Mouse (Mus musculus): ENCODE measurements around the gene P4htm. TPM values are rescaled to one million over a fixed set of nuclear protein-coding genes. Genes with fewer than 3 reads are reported as not detected.

Gene P4htm
- 7.3 and 9.2 TPM in 2 replicates for polyA plus RNA-seq (2015; fragmentation: Nextera tagmentation; extraction: Ambion mirVana)

DNA sequence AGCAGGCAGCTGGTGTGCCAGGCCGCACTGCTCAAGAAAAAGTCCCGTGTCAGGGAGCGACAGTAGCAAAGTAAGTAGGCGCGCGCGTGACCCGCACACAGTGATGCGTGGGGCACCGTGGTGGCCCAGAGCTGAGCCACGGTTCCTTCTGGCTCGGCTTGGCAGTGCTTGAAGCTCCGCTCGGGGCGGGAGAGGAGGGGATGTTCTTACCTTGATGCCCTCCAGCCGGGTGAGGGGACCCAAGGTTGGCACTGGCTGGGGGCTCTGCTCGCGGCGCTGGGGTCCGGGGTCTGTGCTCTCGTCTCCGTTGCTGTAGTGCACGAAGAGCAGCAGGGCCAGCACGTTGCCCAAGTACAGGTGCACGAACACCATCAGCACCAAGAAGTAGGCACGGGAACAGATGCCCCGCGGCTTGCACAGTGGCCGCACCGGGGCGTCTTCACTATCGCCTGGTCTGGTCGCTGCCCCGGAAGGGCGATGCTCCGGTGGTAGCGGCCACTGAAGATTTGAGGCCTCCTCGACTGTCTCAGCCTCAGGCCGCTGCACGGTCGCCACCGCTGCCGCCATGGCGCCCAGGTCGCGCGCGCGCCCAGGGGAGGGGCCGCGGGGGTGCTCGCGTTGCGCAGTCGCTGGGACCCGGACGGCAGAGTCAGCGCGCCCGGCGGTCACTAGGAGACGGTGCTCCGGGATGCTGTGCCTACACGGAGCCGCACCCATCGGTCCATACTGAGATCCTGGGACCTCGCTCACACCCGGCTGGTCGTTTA is at the start of gene P4htm:
Gene P4htm, minus strand, starts transcription at position 670 of the 767 bp plus-strand sequence.

DNA sequence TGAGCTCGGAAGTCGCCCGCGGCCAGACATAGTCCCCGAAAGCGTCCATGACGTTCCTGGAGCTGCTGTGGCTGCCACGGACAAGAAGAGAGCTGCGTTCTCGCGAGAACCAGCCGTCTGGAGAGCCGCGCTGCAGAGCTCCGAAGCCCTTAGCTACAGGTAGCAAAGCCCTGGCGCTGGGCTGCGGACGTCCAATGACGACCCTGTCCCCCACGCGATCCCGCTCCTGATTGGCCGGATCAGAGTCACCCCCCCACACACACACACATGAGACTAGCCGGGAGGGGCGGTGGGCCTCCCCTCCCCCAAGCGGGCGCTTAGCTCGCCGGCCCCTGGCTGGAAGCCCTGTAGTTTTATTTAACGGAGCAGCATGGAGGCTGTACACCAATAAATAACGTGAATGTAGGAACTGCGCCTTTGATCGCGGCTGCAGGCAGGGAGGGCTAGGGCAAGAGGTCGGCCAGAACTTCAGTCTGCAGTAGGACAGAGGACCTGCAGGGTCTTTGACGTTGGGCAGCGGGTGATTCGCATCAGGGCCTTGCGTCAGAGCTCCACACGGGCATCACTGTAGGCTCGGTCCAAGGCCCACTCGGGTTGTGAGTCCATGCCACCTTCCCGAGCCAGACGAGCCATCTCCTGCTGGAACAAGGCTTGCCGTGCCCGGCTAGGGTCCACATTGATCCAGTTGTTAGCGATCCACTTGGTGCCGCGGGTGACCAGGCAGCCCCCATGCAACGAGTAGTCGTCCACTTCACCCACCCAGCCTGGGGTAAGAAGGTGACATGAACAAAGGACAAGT is 18.7 kb downstream of the P4htm start, which contains the start of gene Wdr6:
Gene Wdr6, minus strand, starts transcription at position 195 of the 799 bp plus-strand sequence.

DNA sequence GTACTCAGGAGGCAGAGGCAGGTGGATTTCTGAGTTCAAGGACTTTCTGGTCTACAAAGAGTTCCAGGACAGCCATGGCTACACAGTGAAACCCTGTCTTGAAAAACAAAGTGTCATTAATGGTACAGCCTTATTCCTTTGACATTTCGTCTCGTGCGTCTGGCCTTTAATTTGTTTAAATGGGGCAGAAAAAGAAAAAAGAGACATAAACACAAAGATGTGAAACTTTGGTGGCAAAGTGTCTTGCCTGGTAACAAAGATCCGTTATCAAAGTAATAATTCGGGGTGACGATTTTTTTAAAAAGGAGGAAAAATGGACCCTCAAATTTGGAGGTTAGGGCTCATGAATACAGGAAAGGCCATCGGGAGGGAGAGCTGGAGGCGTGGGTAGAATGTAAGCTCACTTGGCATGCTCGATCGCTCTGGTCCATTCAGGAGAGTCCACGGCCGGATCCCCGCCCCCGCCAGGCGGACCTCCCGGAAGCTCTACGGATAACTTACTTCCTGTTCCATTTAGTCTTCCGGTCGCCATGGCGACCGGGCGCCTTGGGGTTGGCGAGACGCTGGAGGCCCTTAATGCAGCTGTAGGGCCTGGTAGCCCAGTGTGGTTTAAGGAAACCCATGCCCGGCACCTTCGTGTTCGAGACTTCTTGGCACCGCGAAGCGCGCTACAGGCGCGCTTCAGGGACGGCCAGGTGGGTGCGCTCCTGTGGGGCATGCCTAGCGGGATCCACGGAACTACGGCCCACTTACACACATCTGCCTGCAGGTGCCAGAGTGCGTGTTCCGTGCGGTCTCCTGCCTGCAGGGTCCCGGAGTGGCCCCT is 27.9 kb downstream of the P4htm start, which contains the start of gene Dalrd3:
Gene Dalrd3, plus strand, starts transcription at position 506 of the 826 bp plus-strand sequence.

DNA sequence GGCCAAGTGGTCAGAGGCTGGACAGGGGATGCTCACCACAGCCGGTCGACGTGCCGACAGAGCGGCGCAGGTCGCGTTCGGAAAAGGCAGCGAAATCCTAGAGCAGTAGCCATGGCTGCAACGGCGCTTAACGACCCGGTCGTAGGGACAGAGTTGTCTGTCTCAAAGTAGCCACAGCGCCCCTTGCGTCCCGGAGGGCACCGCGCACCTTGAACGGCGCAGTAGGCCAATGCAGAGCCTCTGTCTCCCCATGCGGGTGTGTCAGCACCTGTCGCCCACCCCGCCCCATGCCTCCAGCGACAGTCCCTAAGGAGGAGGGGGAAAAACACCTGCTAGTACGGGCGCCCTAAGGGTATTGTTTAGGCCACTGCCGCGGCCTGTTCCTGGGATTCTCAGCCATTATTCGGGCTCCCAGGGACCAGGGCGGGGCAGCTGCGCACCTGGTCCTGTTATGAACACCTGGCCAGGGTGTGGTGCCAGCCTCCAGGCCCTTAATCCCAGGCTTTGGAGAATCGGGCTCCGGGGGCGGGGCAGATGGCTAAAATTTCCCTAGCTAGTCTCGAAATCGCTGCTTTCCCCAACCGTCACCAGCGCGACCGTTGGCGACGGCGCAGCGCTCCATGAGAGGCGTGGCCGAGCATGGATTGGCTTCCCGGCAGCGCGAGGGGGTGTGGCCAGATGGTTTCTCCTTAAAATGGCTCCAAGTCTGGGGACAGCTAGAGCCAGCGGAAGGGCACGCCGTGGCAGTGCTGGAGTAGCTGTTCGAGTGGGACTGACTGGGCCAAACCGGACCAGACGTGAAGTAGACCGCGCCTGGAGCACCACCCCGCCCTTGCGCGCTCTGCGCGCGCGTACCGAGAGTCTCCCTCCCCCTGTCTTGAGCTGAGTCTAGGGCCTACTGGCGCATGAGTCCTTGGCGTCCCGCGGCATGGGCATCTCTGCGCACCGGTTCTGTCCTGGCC is 30.4 kb downstream of the P4htm start, which contains the start of gene Ndufaf3:
Gene Ndufaf3, minus strand, starts transcription at position 620 of the 962 bp plus-strand sequence.

DNA sequence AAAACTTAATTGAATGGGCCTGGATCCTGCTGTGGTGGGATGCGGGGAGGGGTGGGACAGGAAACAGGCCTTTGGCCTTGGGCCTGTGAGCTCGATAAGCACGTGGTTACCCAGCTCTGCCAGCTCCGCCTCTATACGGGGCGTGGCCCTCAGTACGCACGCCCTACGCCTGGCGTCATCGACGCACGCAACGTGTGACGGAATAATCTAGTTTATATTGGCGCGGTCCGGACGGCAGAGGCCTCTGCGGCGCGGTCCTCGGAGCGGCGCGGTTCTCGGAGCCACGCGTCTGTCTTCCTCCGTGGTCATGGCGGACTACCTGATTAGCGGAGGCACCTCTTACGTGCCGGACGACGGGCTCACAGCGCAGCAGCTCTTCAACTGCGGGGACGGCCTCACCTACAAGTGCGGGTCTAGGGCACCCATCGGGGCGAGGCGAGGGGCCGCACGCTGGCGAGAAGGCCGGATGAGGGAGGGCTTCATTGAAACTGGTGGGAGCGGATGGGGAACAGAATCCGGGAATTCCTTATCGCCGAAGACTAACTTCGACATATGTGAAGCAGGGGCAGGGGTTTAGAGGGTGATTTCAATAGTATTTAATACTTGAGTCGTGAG is 37.1 kb downstream of the P4htm start, which contains the start of gene Impdh2:
Gene Impdh2, plus strand, starts transcription at position 60 of the 615 bp plus-strand sequence.

MicroRNAs encoded within 50 kb of the gene (microRNA counts, 519-probe panel; counts per million panel counts)
- microRNA mmu-miR-191 (3,760 counts per million, percentile 66 among the panel's probes with 10 or more counts), microRNA mmu-miR-425 (3,283 counts per million, percentile 53 among the panel's probes with 10 or more counts)

Small RNA genes lying within 50 kb of the gene (microRNA-seq; reads per million reads assigned to microRNA genes)
- gene Gm24083 (not detected), gene Mir191 (not detected), gene Mir425 (2,407 reads per million, percentile 82 among the genes with 10 or more reads in this experiment)

Other genes starting within 250 kb of the P4htm start
- gene Usp4, start 249.8 kb downstream of the P4htm start, polyA plus RNA-seq (2015; fragmentation: Nextera tagmentation; extraction: Ambion mirVana): 58.2 and 60.8 TPM in 2 replicates
- gene 1700102P08Rik, start 204.9 kb downstream of the P4htm start, polyA plus RNA-seq (2015; fragmentation: Nextera tagmentation; extraction: Ambion mirVana): 0.11 and 0.19 TPM in 2 replicates
- gene Ccdc36, start 169.2 kb downstream of the P4htm start, polyA plus RNA-seq (2015; fragmentation: Nextera tagmentation; extraction: Ambion mirVana): 0.29 and 0.34 TPM in 2 replicates
- not detected in 2 replicates for gene BC048562, start 161.2 kb downstream of the P4htm start, polyA plus RNA-seq (2015; fragmentation: Nextera tagmentation; extraction: Ambion mirVana)
- gene Ccdc71, start 137.1 kb downstream of the P4htm start, polyA plus RNA-seq (2015; fragmentation: Nextera tagmentation; extraction: Ambion mirVana): 34.8 and 36.1 TPM in 2 replicates
- 33.7 and 35.9 TPM in 2 replicates for gene Klhdc8b, start 136.1 kb downstream of the P4htm start, polyA plus RNA-seq (2015; fragmentation: Nextera tagmentation; extraction: Ambion mirVana)
- 44.4 and 47.7 TPM in 2 replicates for gene Lamb2, start 117.9 kb downstream of the P4htm start, polyA plus RNA-seq (2015; fragmentation: Nextera tagmentation; extraction: Ambion mirVana)
- 32.0 and 32.9 TPM in 2 replicates for gene Usp19, start 107.1 kb downstream of the P4htm start, polyA plus RNA-seq (2015; fragmentation: Nextera tagmentation; extraction: Ambion mirVana)
- gene Qars, start 90.0 kb downstream of the P4htm start, polyA plus RNA-seq (2015; fragmentation: Nextera tagmentation; extraction: Ambion mirVana): 67.1 and 72.1 TPM in 2 replicates
- 61.3 and 67.2 TPM in 2 replicates for gene Qrich1, start 80.9 kb downstream of the P4htm start, polyA plus RNA-seq (2015; fragmentation: Nextera tagmentation; extraction: Ambion mirVana)
- gene Impdh2, start 37.4 kb downstream of the P4htm start, polyA plus RNA-seq (2015; fragmentation: Nextera tagmentation; extraction: Ambion mirVana): 69.2 and 70.6 TPM in 2 replicates
- 36.5 and 41.8 TPM in 2 replicates for gene Ndufaf3, start 30.2 kb downstream of the P4htm start, polyA plus RNA-seq (2015; fragmentation: Nextera tagmentation; extraction: Ambion mirVana)
- gene Dalrd3, start 27.8 kb downstream of the P4htm start, polyA plus RNA-seq (2015; fragmentation: Nextera tagmentation; extraction: Ambion mirVana): 38.5 and 41.8 TPM in 2 replicates
- 29.2 and 32.3 TPM in 2 replicates for gene Wdr6, start 18.9 kb downstream of the P4htm start, polyA plus RNA-seq (2015; fragmentation: Nextera tagmentation; extraction: Ambion mirVana)
- gene Arih2, start 51.7 kb upstream of the P4htm start, polyA plus RNA-seq (2015; fragmentation: Nextera tagmentation; extraction: Ambion mirVana): 29.9 and 32.6 TPM in 2 replicates
- gene Slc25a20, start 64.4 kb upstream of the P4htm start, polyA plus RNA-seq (2015; fragmentation: Nextera tagmentation; extraction: Ambion mirVana): 41.8 and 42.2 TPM in 2 replicates
- gene Prkar2a, start 91.6 kb upstream of the P4htm start, polyA plus RNA-seq (2015; fragmentation: Nextera tagmentation; extraction: Ambion mirVana): 21.9 and 24.5 TPM in 2 replicates
- 18.0 and 24.5 TPM in 2 replicates for gene Ip6k2, start 186.1 kb upstream of the P4htm start, polyA plus RNA-seq (2015; fragmentation: Nextera tagmentation; extraction: Ambion mirVana)
- gene Nckipsd, start 210.7 kb upstream of the P4htm start, polyA plus RNA-seq (2015; fragmentation: Nextera tagmentation; extraction: Ambion mirVana): 6.2 and 10.4 TPM in 2 replicates
- 0.08 and 0.42 TPM in 2 replicates for gene Celsr3, start 228.7 kb upstream of the P4htm start, polyA plus RNA-seq (2015; fragmentation: Nextera tagmentation; extraction: Ambion mirVana)